Mouse (Mus musculus): ENCODE measurements at regions not wholly inside any gene's neighbourhood (a gene's known extent, or its start where the extent isn't known, plus 50 kb on each side); places are given as distances from the start of the nearest gene placed in this dataset.
A peak's percentile ranks its signal among the peaks of the same experiment; 100 is the strongest.

DNA sequence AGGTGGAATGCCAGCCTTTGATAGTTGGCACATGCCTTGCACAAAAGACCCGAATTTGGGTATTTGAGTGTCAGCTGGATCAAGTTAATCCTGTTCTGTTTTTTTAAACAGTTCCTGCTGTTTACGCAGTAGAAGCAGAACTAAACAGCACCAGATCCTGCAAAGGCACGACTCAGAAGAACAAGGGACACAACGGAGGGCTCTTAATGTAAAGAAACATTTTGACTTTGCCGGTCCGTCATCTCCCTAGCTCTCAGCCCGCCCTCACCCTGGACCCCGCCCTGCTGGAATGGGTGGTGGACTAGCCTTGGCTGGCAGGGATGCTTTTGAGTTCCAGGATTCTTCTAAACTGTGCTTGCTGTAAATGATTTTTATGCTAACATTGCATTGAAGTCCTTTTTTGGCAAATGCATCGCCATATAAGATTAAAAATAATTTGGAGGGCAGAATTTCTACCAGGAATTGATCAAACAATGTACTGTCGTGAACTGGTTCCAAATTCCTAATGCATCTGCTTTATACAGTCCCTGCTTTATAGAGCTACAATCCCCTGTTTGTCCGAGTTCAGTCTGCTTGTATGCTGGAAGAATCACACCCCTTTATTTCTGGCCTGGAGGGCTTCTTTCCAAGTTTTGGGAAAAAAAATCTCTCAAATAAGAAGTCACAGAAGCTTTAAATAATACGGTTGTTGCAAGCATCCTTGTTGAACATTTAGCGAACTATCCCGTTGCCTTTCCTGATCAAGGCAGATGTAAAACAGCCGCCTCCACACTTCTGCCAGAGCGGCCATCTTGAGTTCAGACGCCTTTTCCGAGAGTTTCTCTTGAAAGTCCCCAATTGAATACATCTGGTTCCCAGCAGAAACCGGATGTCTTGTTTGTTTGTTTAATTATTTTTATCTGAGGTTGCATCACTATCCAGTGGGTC lies 308.2 kb downstream of the Pten start:
- no peaks in the 10 kb centered on the region for H3K27me3 ChIP-seq (ENCODE audit: insufficient read depth, low read length)

DNA sequence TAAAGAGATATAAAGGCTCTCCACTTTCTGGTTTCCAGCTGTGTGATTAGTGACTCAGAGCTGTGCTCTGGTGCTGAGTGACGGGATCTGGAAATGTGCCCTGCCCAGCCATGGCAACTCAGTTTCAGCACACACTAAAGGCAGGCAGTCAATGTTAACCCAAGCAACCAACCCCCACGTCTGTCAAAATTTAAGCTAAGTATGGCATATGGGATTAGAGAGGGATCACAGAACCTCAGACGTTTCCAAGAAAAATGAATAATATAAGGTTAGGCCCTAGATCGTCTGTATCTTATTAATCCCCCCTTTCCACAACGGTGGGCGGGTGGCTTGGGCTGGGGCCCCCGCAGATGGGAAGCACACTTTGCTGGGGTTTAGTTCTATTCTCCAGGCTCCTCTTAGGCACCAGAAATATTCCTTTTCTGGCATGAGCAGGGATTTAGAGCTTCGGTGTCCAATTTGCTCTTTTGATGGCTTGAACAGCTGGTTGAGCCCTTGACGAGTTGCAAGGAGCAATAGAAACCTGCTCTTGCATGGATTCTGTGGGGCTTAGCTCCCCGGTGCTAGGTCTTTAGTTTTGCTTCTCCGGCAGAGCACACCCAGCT lies 311.2 kb downstream of the Pten start:
- no peaks in the 10 kb centered on the region for H3K9me3 ChIP-seq (ENCODE audit: low read length)
- no peak for DNase-seq
- WGBS: 65% methylated on average over 11 of the region's 11 CpGs

More for the DNA sequence above, 308.2 kb downstream of the Pten start:
- H3K36me3 ChIP-seq (ENCODE audit: insufficient read depth): no peaks in the 10 kb centered on the region
- no peak overlapping the region for H3K4me3 ChIP-seq (ENCODE audit: low read depth, low read length)
- TF ChIP-seq CTCF (IDR thresholded peaks at IDR 0.05; ENCODE audit: low read depth): no peak
- ATAC-seq (peak; percentile 53; the same call in 1 of the 2 replicates), DNase-seq (peak; percentile 41)
- 56% methylated on average over 19 of the region's 19 CpGs for WGBS
- no peak overlapping the region for H3K9ac ChIP-seq
- 0 out of 2 replicates have a peak overlapping the region, but pooled peaks have one; percentile 6 for H3K4me2 ChIP-seq (ENCODE audit: low read depth)
- H3K4me1 ChIP-seq (ENCODE audit: insufficient read depth): no peaks in the 10 kb centered on the region
- no peaks in the 10 kb centered on the region for H3K9me3 ChIP-seq (ENCODE audit: low read length)
- H3K27ac ChIP-seq (ENCODE audit: low read depth, low read length): no peak overlapping the region

GRCm38 (mm10) chr19:33069761-33070160 lies 312.5 kb downstream of the Pten start:
- no peak for DNase-seq

More for the DNA sequence above, 311.2 kb downstream of the Pten start:
- H3K4me2 ChIP-seq (ENCODE audit: low read depth): no peak overlapping the region
- H3K27ac ChIP-seq (ENCODE audit: low read depth, low read length): no peak overlapping the region
- H3K4me3 ChIP-seq (ENCODE audit: low read depth, low read length): no peak overlapping the region
- no peaks in the 10 kb centered on the region for H3K27me3 ChIP-seq (ENCODE audit: insufficient read depth, low read length)
- H3K4me1 ChIP-seq (ENCODE audit: insufficient read depth): no peaks in the 10 kb centered on the region
- no peaks in the 10 kb centered on the region for H3K36me3 ChIP-seq (ENCODE audit: insufficient read depth)
- no peak overlapping the region for H3K9ac ChIP-seq
- no peak for TF ChIP-seq CTCF (IDR thresholded peaks at IDR 0.05; ENCODE audit: low read depth)
- peak; percentile 53 for ATAC-seq

GRCm38 (mm10) chr19:33072299-33072698 lies 315.0 kb downstream of the Pten start:
- no peaks in the 10 kb centered on the region for H3K36me3 ChIP-seq (ENCODE audit: insufficient read depth)
- H3K9me3 ChIP-seq (ENCODE audit: low read length): no peaks in the 10 kb centered on the region
- DNase-seq (no peak), ATAC-seq (no peak)
- H3K4me1 ChIP-seq (ENCODE audit: insufficient read depth): no peaks in the 10 kb centered on the region
- no peak overlapping the region for H3K27ac ChIP-seq (ENCODE audit: low read depth, low read length)
- 82% methylated on average over 2 of the region's 2 CpGs for WGBS
- TF ChIP-seq CTCF (IDR thresholded peaks at IDR 0.05; ENCODE audit: low read depth): no peak
- H3K27me3 ChIP-seq (ENCODE audit: insufficient read depth, low read length): no peaks in the 10 kb centered on the region
- H3K4me3 ChIP-seq (ENCODE audit: low read depth, low read length): no peak overlapping the region
- no peak overlapping the region for H3K9ac ChIP-seq
- H3K4me2 ChIP-seq (ENCODE audit: low read depth): no peak overlapping the region

More at GRCm38 (mm10) chr19:33069761-33070160, 312.5 kb downstream of the Pten start:
- H3K27me3 ChIP-seq (ENCODE audit: insufficient read depth, low read length): no peaks in the 10 kb centered on the region
- H3K27ac ChIP-seq (ENCODE audit: low read depth, low read length): no peak overlapping the region
- H3K4me3 ChIP-seq (ENCODE audit: low read depth, low read length): no peak overlapping the region
- H3K9me3 ChIP-seq (ENCODE audit: low read length): no peaks in the 10 kb centered on the region
- no peaks in the 10 kb centered on the region for H3K4me1 ChIP-seq (ENCODE audit: insufficient read depth)
- H3K9ac ChIP-seq: no peak overlapping the region
- ATAC-seq: no peak
- TF ChIP-seq CTCF (IDR thresholded peaks at IDR 0.05; ENCODE audit: low read depth): no peak
- 61% methylated on average over 6 of the region's 6 CpGs for WGBS
- H3K36me3 ChIP-seq (ENCODE audit: insufficient read depth): no peaks in the 10 kb centered on the region
- no peak overlapping the region for H3K4me2 ChIP-seq (ENCODE audit: low read depth)

DNA sequence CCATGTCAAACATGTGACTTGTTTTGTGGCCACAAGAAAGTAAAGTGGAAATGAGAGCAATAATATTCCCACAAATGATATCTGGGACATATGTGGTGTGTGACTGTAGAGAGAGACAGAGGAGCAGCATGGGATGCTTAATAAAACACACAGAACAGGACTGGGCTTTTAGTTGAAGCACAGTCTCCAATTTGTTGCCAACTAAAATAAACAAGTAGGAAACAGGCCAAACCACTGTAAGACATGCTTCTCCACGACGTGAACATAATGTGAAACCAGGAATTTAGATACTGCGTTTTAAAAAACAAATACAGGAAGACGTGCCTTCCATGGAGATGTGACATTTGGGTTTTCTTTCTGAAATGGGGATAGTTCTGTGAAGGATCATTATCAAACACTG lies 317.2 kb downstream of the Rnls start:
- no peaks in the 10 kb centered on the region for H3K9me3 ChIP-seq (ENCODE audit: low read length)
- H3K27me3 ChIP-seq (ENCODE audit: insufficient read depth, low read length): no peaks in the 10 kb centered on the region
- H3K36me3 ChIP-seq (ENCODE audit: insufficient read depth): no peaks in the 10 kb centered on the region
- no peak overlapping the region for H3K9ac ChIP-seq
- DNase-seq: no peak
- no peak overlapping the region for H3K4me3 ChIP-seq (ENCODE audit: low read depth, low read length)
- TF ChIP-seq CTCF (IDR thresholded peaks at IDR 0.05; ENCODE audit: low read depth): no peak
- ATAC-seq: no peak
- no peak overlapping the region for H3K4me2 ChIP-seq (ENCODE audit: low read depth)
- H3K4me1 ChIP-seq (ENCODE audit: insufficient read depth): no peaks in the 10 kb centered on the region
- 76% methylated on average over 4 of the region's 4 CpGs for WGBS
- H3K27ac ChIP-seq (ENCODE audit: low read depth, low read length): no peak overlapping the region

DNA sequence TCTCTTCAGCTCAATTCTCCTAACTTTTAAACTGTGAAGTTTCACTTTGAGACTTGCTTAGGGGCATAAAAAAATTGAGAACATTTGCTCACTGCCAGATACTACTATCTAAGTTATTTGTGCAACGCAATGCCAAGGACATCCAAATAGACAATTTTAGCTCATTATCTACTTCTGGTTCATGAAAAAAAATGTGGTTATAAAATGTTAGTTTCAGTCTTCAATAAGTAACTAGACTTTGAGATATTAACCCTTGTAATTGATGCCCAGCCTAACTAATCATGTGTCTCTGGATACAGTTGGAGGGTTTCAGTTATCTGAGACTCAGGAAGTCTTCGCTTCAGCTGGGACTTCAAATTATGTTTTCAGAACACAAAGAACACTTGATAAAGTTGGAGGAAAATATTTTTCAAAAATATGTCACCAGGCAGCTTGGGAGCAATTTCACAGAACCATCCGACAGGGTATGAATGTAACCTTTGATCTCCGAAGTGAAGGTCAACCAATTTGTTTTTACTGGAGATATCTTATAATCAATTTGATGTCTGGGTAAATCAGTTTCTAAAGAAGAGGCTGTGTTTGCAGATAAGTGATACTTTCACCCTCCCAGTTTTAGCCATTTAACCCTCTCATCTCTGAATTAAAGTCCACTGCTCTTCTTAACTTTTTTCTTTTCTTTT lies 313.3 kb downstream of the Rnls start:
- WGBS: 92% methylated on average over 4 of the region's 4 CpGs

More for the DNA sequence above, 313.3 kb downstream of the Rnls start:
- H3K27me3 ChIP-seq (ENCODE audit: insufficient read depth, low read length): no peaks in the 10 kb centered on the region
- H3K4me3 ChIP-seq (ENCODE audit: low read depth, low read length): no peak overlapping the region
- H3K4me2 ChIP-seq (ENCODE audit: low read depth): no peak overlapping the region
- no peak for TF ChIP-seq CTCF (IDR thresholded peaks at IDR 0.05; ENCODE audit: low read depth)
- no peaks in the 10 kb centered on the region for H3K36me3 ChIP-seq (ENCODE audit: insufficient read depth)
- no peaks in the 10 kb centered on the region for H3K4me1 ChIP-seq (ENCODE audit: insufficient read depth)
- H3K9me3 ChIP-seq (ENCODE audit: low read length): no peaks in the 10 kb centered on the region
- no peak overlapping the region for H3K27ac ChIP-seq (ENCODE audit: low read depth, low read length)
- H3K9ac ChIP-seq: no peak overlapping the region
- DNase-seq (no peak), ATAC-seq (no peak)

Measured in forebrain, postnatal 0 days (tissue).